Mouse (Mus musculus) forebrain, embryonic 13.5 days (tissue): Measurements from ENCODE around the gene Ednra. TPM values are rescaled to one million over a fixed set of nuclear protein-coding genes. Genes with fewer than 3 reads are reported as not detected.

Source experiments
- ATAC-seq: fragments of 200-750 bp; cut with Nextera tagmentation; 2 replicates; pipeline ENCODE4 v1.8.0; 2017
- H3K27ac ChIP-seq: fragments of 300-500 bp; sonication (generic); 2 replicates; pipeline ENCODE4 v1.5.1; 2015; ENCODE audit warnings: inconsistent platforms, mild to moderate bottlenecking, moderate library complexity
- H3K27me3 ChIP-seq: fragments of 300-500 bp; sonication (generic); 2 replicates; pipeline ENCODE4 v1.6.1; 2015; ENCODE audit warnings: mild to moderate bottlenecking, inconsistent platforms
- H3K36me3 ChIP-seq: fragments of 300-500 bp; sonication (generic); 2 replicates; pipeline ENCODE4 v1.6.1; 2015; ENCODE audit warnings: mild to moderate bottlenecking, inconsistent platforms; ENCODE audit not compliant: poor library complexity, severe bottlenecking
- H3K4me1 ChIP-seq: fragments of 300-500 bp; sonication (generic); 2 replicates; pipeline ENCODE4 v1.6.1; 2015; ENCODE audit warnings: inconsistent platforms
- H3K4me2 ChIP-seq: fragments of 300-500 bp; sonication (generic); 2 replicates; pipeline ENCODE4 v1.6.1; 2015; ENCODE audit warnings: inconsistent platforms, mild to moderate bottlenecking, moderate library complexity
- H3K4me3 ChIP-seq: fragments of 300-500 bp; sonication (generic); 2 replicates; pipeline ENCODE4 v1.5.1; 2015; ENCODE audit warnings: mild to moderate bottlenecking, inconsistent platforms
- H3K9ac ChIP-seq: fragments of 300-500 bp; sonication (generic); 2 replicates; pipeline ENCODE4 v1.6.1; 2015; ENCODE audit warnings: mild to moderate bottlenecking, inconsistent platforms
- H3K9me3 ChIP-seq: fragments of 300-500 bp; sonication (generic); replicated peaks from 2 replicates; pipeline ENCODE4 v1.6.1; 2016; ENCODE audit warnings: inconsistent platforms
- WGBS: fragments of 180-500 bp; shearing (Covaris S2); methylation state at CpG from one replicate; pipeline ENCODE4 v1.1.7; 2015; 5-methylcytosine and 5-hydroxymethylcytosine counted together
- polyA plus RNA-seq: library from polyadenylated mRNA; unstranded; fragments of >200 nt; fragmentation: Nextera tagmentation; extraction: Ambion mirVana; gene quantifications from 2 replicates; pipeline ENCODE4 v1.2.1, GENCODE M21; 2015

The Ednra gene
- polyA plus RNA-seq, 1 experiment from 2014 or later, result 3.9 TPM

DNA sequence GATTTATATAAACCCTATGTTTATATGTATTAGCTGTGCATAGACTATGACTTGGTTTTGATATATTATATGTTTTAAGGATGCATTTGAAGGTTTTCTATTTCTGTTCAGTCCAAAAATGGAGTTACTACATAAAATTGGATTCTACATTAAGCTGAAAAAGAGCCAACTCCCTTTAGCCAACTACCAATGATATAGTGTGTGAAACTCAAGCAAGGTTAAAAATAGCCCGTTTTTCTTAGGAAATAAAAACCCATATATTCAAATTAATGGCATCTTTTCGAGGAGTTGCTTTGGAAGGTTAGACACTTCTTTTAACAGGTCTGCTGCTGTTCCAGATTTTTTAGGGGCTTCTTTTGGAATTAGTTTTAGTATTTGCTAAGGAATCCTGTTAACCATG, 91.1 kb downstream of the Ednra start:
- Histone ChIP-seq H3K9me3 (no peaks in the 10 kb centered on the region), H3K27ac (no peak overlapping the region), H3K4me2 (no peak overlapping the region), H3K4me3 (no peak overlapping the region), H3K9ac (no peak overlapping the region), H3K36me3 (no peaks in the 10 kb centered on the region), H3K27me3 (no peaks in the 10 kb centered on the region), H3K4me1 (no peaks in the 10 kb centered on the region)
- 84% methylated on average over 2 of the region's 2 CpGs for WGBS
- ATAC-seq, result no peak

- 54% methylated on average over 3 of the region's 3 CpGs for WGBS
- Histone ChIP-seq H3K9me3 (no peaks in the 10 kb centered on the region), H3K27me3 (no peaks in the 10 kb centered on the region), H3K4me3 (no peak overlapping the region), H3K4me1 (no peaks in the 10 kb centered on the region), H3K4me2 (no peak overlapping the region), H3K9ac (no peak overlapping the region), H3K27ac (no peak overlapping the region), H3K36me3 (no peaks in the 10 kb centered on the region)
- no peak for ATAC-seq
These were observed 93.6 kb downstream of the Ednra start for GRCm38 (mm10) chr8:77630691-77631090.

GRCm38 (mm10) chr8:77629858-77630537, 94.3 kb downstream of the Ednra start:
- H3K27ac ChIP-seq, result no peak overlapping the region
- H3K9me3 ChIP-seq, result no peaks in the 10 kb centered on the region
- no peaks in the 10 kb centered on the region for H3K4me1 ChIP-seq
- no peak overlapping the region for H3K9ac ChIP-seq
- H3K36me3 ChIP-seq, result no peaks in the 10 kb centered on the region
- 16% methylated on average over 15 of the region's 15 CpGs for WGBS
- no peaks in the 10 kb centered on the region for H3K27me3 ChIP-seq
- no peak overlapping the region for H3K4me2 ChIP-seq
- H3K4me3 ChIP-seq, result no peak overlapping the region
- peak; percentile 96 for ATAC-seq

- ATAC-seq, result no peak
- WGBS, result 68% methylated on average over 7 of the region's 7 CpGs
- Histone ChIP-seq H3K4me3 (no peak overlapping the region), H3K9ac (no peak overlapping the region), H3K4me1 (no peaks in the 10 kb centered on the region), H3K36me3 (no peaks in the 10 kb centered on the region), H3K9me3 (no peaks in the 10 kb centered on the region), H3K4me2 (no peak overlapping the region), H3K27ac (no peak overlapping the region), H3K27me3 (no peaks in the 10 kb centered on the region)
These were observed 100.5 kb downstream of the Ednra start for GRCm38 (mm10) chr8:77623677-77624209.

GRCm38 (mm10) chr8:77617916-77618315, 106.3 kb downstream of the Ednra start:
- H3K4me1 ChIP-seq, result 0 out of 2 replicates have a peak, but pooled peaks cover 6% of the 10 kb centered on the region
- no peak overlapping the region for H3K4me3 ChIP-seq
- H3K9me3 ChIP-seq, result no peaks in the 10 kb centered on the region
- H3K27ac ChIP-seq, result no peak overlapping the region
- H3K36me3 ChIP-seq, result no peaks in the 10 kb centered on the region
- H3K4me2 ChIP-seq, result no peak overlapping the region
- no peak overlapping the region for H3K9ac ChIP-seq
- WGBS, result 65% methylated on average over 2 of the region's 2 CpGs
- no peaks in the 10 kb centered on the region for H3K27me3 ChIP-seq
- no peak; the same call in 1 of the 2 replicates for ATAC-seq

Other genes starting within 250 kb of the Ednra start
- 4.2 and 5.2 TPM in 2 replicates for gene Arhgap10, start 206.5 kb downstream of the Ednra start, polyA plus RNA-seq
- gene Prmt9, start 175.1 kb downstream of the Ednra start, polyA plus RNA-seq, result 21.5 and 22.0 TPM in 2 replicates
- 56.1 and 57.0 TPM in 2 replicates for gene Tmem184c, start 113.8 kb downstream of the Ednra start, polyA plus RNA-seq